In genomic region chr5:30907413-30908059, GRCm38 (mm10) we compare ENCODE assay signal across 7 mouse cellular contexts. TPM values are rescaled to one million over a fixed set of nuclear protein-coding genes. Genes with fewer than 3 reads are reported as not detected.
DNase-seq lines count a peak whose midpoint lies in the region; ATAC-seq lines count a peak whose summit lies in the region.

TSS of gene Ost4 (minus strand) at chr5:30907788.

- H3K4me2 ChIP-seq in embryonic facial prominence, embryonic 11.5 days (ENCODE audit: low read depth, low read length): peak within 1 kb of the TSS; percentile 92
- peak within 1 kb of the TSS; percentile 94 for H3K4me2 ChIP-seq in limb, embryonic 11.5 days (ENCODE audit: low read depth, severe bottlenecking)
- H3K4me2 ChIP-seq in midbrain, embryonic 14.5 days (ENCODE audit: low read length): peak within 1 kb of the TSS; percentile 97

- H3K36me3 ChIP-seq in embryonic facial prominence, embryonic 11.5 days (replicated peaks; ENCODE audit: control insufficient read depth, insufficient read depth, low read depth, low read length): peaks cover 6% of the 10 kb centered on the region; the same call in 1 of the 2 replicates
- H3K36me3 ChIP-seq in limb, embryonic 11.5 days (ENCODE audit: control insufficient read depth, insufficient read depth, low read length): peaks cover 10% of the 10 kb centered on the region
- peaks cover 36% of the 10 kb centered on the region for H3K36me3 ChIP-seq in midbrain, embryonic 14.5 days (ENCODE audit: control insufficient read depth, insufficient read depth, low read length)

- no peaks in the 10 kb centered on the region for H3K27me3 ChIP-seq in embryonic facial prominence, embryonic 11.5 days (ENCODE audit: control insufficient read depth, insufficient read depth, low read length)
- no peaks in the 10 kb centered on the region for H3K27me3 ChIP-seq in limb, embryonic 11.5 days (ENCODE audit: control insufficient read depth, insufficient read depth, low read length)
- no peaks in the 10 kb centered on the region for H3K27me3 ChIP-seq in midbrain, embryonic 14.5 days (ENCODE audit: control insufficient read depth, insufficient read depth, low read length)

- H3K9ac ChIP-seq in embryonic facial prominence, embryonic 11.5 days (replicated peaks; ENCODE audit: low read length): peak within 1 kb of the TSS; percentile 81
- H3K9ac ChIP-seq in limb, embryonic 11.5 days (ENCODE audit: low read length): peak within 1 kb of the TSS; percentile 84
- H3K9ac ChIP-seq in midbrain, embryonic 14.5 days (replicated peaks; ENCODE audit: low read length): peak within 1 kb of the TSS; percentile 81

- H3K9me3 ChIP-seq in embryonic facial prominence, embryonic 11.5 days (replicated peaks; ENCODE audit: control insufficient read depth, low read length): no peaks in the 10 kb centered on the region
- H3K9me3 ChIP-seq in limb, embryonic 11.5 days (ENCODE audit: control insufficient read depth, low read length): no peaks in the 10 kb centered on the region
- no peaks in the 10 kb centered on the region for H3K9me3 ChIP-seq in midbrain, embryonic 14.5 days (ENCODE audit: control insufficient read depth, low read length)

- peak within 1 kb of the TSS; percentile 87 for H3K27ac ChIP-seq in embryonic facial prominence, embryonic 11.5 days (replicated peaks; ENCODE audit: low read depth, low read length)
- peak within 1 kb of the TSS; percentile 96 for H3K27ac ChIP-seq in limb, embryonic 11.5 days (replicated peaks; ENCODE audit: low read depth, low read length)
- peak within 1 kb of the TSS; percentile 83 for H3K27ac ChIP-seq in midbrain, embryonic 14.5 days (replicated peaks; ENCODE audit: low read depth, low read length)

- peaks cover 13% of the 10 kb centered on the region for H3K4me1 ChIP-seq in embryonic facial prominence, embryonic 11.5 days (ENCODE audit: control insufficient read depth, insufficient read depth, low read length)
- H3K4me1 ChIP-seq in limb, embryonic 11.5 days (ENCODE audit: control insufficient read depth, insufficient read depth, low read length): peaks cover 43% of the 10 kb centered on the region
- H3K4me1 ChIP-seq in midbrain, embryonic 14.5 days (ENCODE audit: control insufficient read depth, insufficient read depth, low read length): peaks cover 18% of the 10 kb centered on the region; the same call in 1 of the 2 replicates

- under 1% methylated on average over 58 of the region's 58 CpGs for WGBS in embryonic facial prominence, embryonic 11.5 days
- WGBS in limb, embryonic 11.5 days: under 1% methylated on average over 58 of the region's 58 CpGs
- WGBS in midbrain, embryonic 14.5 days: under 1% methylated on average over 58 of the region's 58 CpGs

- DNase-seq in adrenal gland, postnatal 14 days: peak; percentile 99
- peak; percentile 98 for DNase-seq in embryonic facial prominence, embryonic 11.5 days (ENCODE audit: low spot score)
- DNase-seq in heart, adult 11 months: peak; percentile 100
- peak; percentile 98 for DNase-seq in kidney, adult 18-20 months
- peak; percentile 96 for DNase-seq in limb, embryonic 11.5 days (ENCODE audit: low spot score)
- DNase-seq in midbrain, embryonic 14.5 days: peak; percentile 97
- peak; percentile 94 to 97 for DNase-seq in spleen, adult 18-20 months

- ATAC-seq in embryonic facial prominence, embryonic 11.5 days (replicated peaks; ENCODE audit: insufficient number of reproducible peaks, low FRiP score, low TSS enrichment, low read depth): peak; percentile 95
- peak; percentile 91 for ATAC-seq in limb, embryonic 11.5 days (ENCODE audit: insufficient number of reproducible peaks, low FRiP score, low TSS enrichment, low read depth)
- ATAC-seq in midbrain, embryonic 14.5 days (ENCODE audit: low FRiP score, low TSS enrichment): peak; percentile 96

- H3K4me3 ChIP-seq in embryonic facial prominence, embryonic 11.5 days (ENCODE audit: low read depth, low read length): peak within 1 kb of the TSS; percentile 66
- H3K4me3 ChIP-seq in limb, embryonic 11.5 days (ENCODE audit: low read depth, low read length): peak within 1 kb of the TSS; percentile 76
- peak within 1 kb of the TSS; percentile 73 for H3K4me3 ChIP-seq in midbrain, embryonic 14.5 days (replicated peaks; ENCODE audit: low read depth, low read length)

RNA-seq across cellular contexts. Expression of gene Ost4, which starts in this region (rescaled TPM):
- 210 and 212 TPM in 2 replicates for total RNA-seq in adrenal gland, postnatal 14 days (2021)
- polyA plus RNA-seq in embryonic facial prominence, embryonic 11.5 days (2014; fragmentation: Nextera tagmentation; extraction: Ambion mirVana): 347 and 379 TPM in 2 replicates
- 384 and 395 TPM in 2 replicates for polyA plus RNA-seq in limb, embryonic 11.5 days (2014; fragmentation: Nextera tagmentation; extraction: Ambion mirVana)
- 246 and 266 TPM in 2 replicates for polyA plus RNA-seq in midbrain, embryonic 14.5 days (2014; fragmentation: Nextera tagmentation; extraction: Ambion mirVana)

Comparison
In these comparisons a context has a peak if more than half of its experiments do, and no peak if none do; other contexts are left out.
1. Peak in every context shown above with its lines: DNase-seq, ATAC-seq, H3K4me3 ChIP-seq and H3K27ac ChIP-seq.